Comparison of ENCODE assay signal across 8 mouse cellular contexts in the genomic region with DNA sequence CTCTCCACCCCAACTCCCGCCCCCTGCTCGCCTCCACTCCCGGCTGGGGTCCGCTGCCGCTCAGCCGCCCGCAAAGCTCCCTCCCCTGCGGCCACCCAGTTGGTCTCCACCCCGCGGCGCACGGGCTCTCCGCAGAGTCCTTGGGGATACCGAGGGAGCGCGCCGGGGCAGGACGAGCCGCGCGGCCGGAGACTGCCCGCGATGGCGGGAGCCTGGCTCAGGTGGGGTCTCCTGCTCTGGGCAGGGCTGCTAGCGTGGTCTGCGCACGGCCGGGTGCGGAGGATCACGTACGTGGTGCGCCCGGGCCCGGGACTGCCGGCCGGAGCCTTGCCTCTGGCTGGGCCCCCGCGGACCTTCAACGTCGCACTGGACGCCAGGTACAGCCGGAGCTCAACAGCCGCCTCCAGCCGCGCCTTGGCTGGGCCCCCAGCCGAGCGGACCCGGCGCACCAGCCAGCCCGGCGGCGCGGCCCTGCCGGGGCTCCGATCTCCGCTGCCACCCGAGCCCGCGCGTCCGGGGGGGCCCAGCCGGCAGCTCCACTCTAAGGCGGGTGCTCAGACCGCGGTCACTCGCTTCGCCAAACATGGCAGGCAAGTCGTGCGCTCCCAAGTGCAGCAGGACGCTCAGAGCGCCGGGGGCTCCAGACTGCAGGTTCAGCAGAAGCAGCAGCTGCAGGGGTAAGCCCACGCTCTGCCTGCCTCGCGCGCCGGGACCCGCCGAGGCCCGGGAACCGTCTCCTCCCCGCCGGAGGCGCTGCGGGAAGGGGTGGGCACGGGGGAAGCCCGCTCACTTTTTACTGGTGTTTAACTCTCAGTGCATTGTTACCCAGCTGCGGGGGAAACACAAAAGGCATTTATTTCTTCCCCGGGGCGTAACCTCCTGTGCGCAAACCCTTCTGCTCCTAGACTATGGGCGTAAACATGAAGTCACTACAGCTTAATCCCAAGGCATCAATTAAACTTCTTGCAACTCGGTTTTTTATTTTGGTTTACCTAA. TPM values are rescaled to one million over a fixed set of nuclear protein-coding genes. Genes with fewer than 3 reads are reported as not detected.
A peak's percentile ranks its signal among the peaks of the same experiment; 100 is the strongest.
DNase-seq lines count a peak whose midpoint lies in the region; ATAC-seq and TF ChIP-seq lines count a peak whose summit lies in the region.

No protein-coding gene starts in this region.

- TF ChIP-seq CTCF in lung, postnatal 0 days (IDR thresholded peaks at IDR 0.05): peak; percentile 22; the same call in 1 of the 2 replicates

- ATAC-seq in embryonic facial prominence, embryonic 13.5 days (ENCODE audit: insufficient number of reproducible peaks, insufficient read depth, low FRiP score, low TSS enrichment, low read depth): peak; percentile 78
- peak; percentile 52 for ATAC-seq in heart, embryonic 14.5 days (ENCODE audit: insufficient number of reproducible peaks, insufficient read depth, low FRiP score, low read depth)
- ATAC-seq in lung, postnatal 0 days: peak; percentile 63

- WGBS in embryonic facial prominence, embryonic 13.5 days: under 1% methylated on average over 94 of the region's 94 CpGs
- WGBS in heart, embryonic 14.5 days: under 1% methylated on average over 94 of the region's 94 CpGs
- WGBS in lung, postnatal 0 days: under 1% methylated on average over 80 of the region's 94 CpGs

- DNase-seq in spleen, postnatal 10 days (ENCODE audit: low spot score in 2 of 2): peak; percentile 19 to 29
- DNase-seq in spleen, adult 12 weeks (ENCODE audit: low spot score): no peak
- DNase-seq in kidney, postnatal 14 days: peak; percentile 64
- peak; percentile 32 for DNase-seq in lung, postnatal 0 days (ENCODE audit: low spot score)
- DNase-seq in ovary, postnatal 36 days (ENCODE audit: low spot score): peak; percentile 69
- DNase-seq in urinary bladder, postnatal 4 days (ENCODE audit: low spot score in 2 of 2): peak; percentile 49 to 67

- H3K4me2 ChIP-seq in embryonic facial prominence, embryonic 13.5 days: peak overlapping the region; percentile 77
- H3K4me2 ChIP-seq in heart, embryonic 14.5 days (ENCODE audit: low read length): peak overlapping the region; percentile 96
- peak overlapping the region; percentile 100 for H3K4me2 ChIP-seq in lung, postnatal 0 days (replicated peaks; ENCODE audit: low read depth, low read length)

- H3K36me3 ChIP-seq in embryonic facial prominence, embryonic 13.5 days: 0 out of 2 replicates have a peak, but pooled peaks cover 3% of the 10 kb centered on the region
- H3K36me3 ChIP-seq in heart, embryonic 14.5 days (ENCODE audit: control insufficient read depth, insufficient read depth, low read length): peaks cover 13% of the 10 kb centered on the region
- H3K36me3 ChIP-seq in lung, postnatal 0 days (ENCODE audit: insufficient read depth, low read length): no peaks in the 10 kb centered on the region

- TF ChIP-seq EP300 in lung, postnatal 0 days (IDR thresholded peaks at IDR 0.05): no peak

- peaks cover 17% of the 10 kb centered on the region for H3K4me1 ChIP-seq in embryonic facial prominence, embryonic 13.5 days
- H3K4me1 ChIP-seq in heart, embryonic 14.5 days (ENCODE audit: control insufficient read depth in 2 of 2, insufficient read depth in 2 of 2, low read length in 2 of 2): peaks cover 10 to 33% of the 10 kb centered on the region in 2 experiments
- peaks cover 5% of the 10 kb centered on the region for H3K4me1 ChIP-seq in lung, postnatal 0 days (ENCODE audit: insufficient read depth, low read depth, low read length)

- H3K4me3 ChIP-seq in embryonic facial prominence, embryonic 13.5 days: peak overlapping the region; percentile 91
- peak overlapping the region; percentile 91 to 100 for H3K4me3 ChIP-seq in heart, embryonic 14.5 days (ENCODE audit: control insufficient read depth in 1 of 2, insufficient read depth in 1 of 2, low read depth in 1 of 2, low read length in 2 of 2)
- H3K4me3 ChIP-seq in lung, postnatal 0 days (ENCODE audit: low read depth, low read length): peak overlapping the region; percentile 66

- H3K27me3 ChIP-seq in embryonic facial prominence, embryonic 13.5 days: no peaks in the 10 kb centered on the region
- no peaks in the 10 kb centered on the region for H3K27me3 ChIP-seq in heart, embryonic 14.5 days (ENCODE audit: control insufficient read depth, insufficient read depth, low read length)
- H3K27me3 ChIP-seq in lung, postnatal 0 days (replicated peaks; ENCODE audit: insufficient read depth, low read length): no peaks in the 10 kb centered on the region

- peak overlapping the region; percentile 96 for H3K27ac ChIP-seq in embryonic facial prominence, embryonic 13.5 days
- H3K27ac ChIP-seq in heart, embryonic 14.5 days (replicated peaks in 1 of 2; ENCODE audit: control insufficient read depth in 1 of 2, insufficient read depth in 1 of 2, low read depth in 2 of 2, low read length in 2 of 2): peak overlapping the region; percentile 96
- peak overlapping the region; percentile 54 for H3K27ac ChIP-seq in lung, postnatal 0 days (ENCODE audit: low read length)

- H3K9me3 ChIP-seq in embryonic facial prominence, embryonic 13.5 days: no peaks in the 10 kb centered on the region
- no peaks in the 10 kb centered on the region for H3K9me3 ChIP-seq in heart, embryonic 14.5 days (ENCODE audit: control insufficient read depth, low read length)
- H3K9me3 ChIP-seq in lung, postnatal 0 days (ENCODE audit: low read length): no peaks in the 10 kb centered on the region

- peak overlapping the region; percentile 92 for H3K9ac ChIP-seq in embryonic facial prominence, embryonic 13.5 days
- peak overlapping the region; percentile 96 for H3K9ac ChIP-seq in heart, embryonic 14.5 days (ENCODE audit: low read length)
- peak overlapping the region; percentile 54 for H3K9ac ChIP-seq in lung, postnatal 0 days (replicated peaks; ENCODE audit: low read depth)

RNA-seq across cellular contexts. Expression of a gene that starts 0.6 kb away (rescaled TPM):
- polyA plus RNA-seq in embryonic facial prominence, embryonic 13.5 days (2015; fragmentation: Nextera tagmentation; extraction: Ambion mirVana): 41.3 and 44.8 TPM in 2 replicates
- 36.2 and 38.1 TPM in 2 replicates for polyA plus RNA-seq in heart, embryonic 14.5 days (2014; fragmentation: Nextera tagmentation; extraction: Ambion mirVana)
- 24.0 and 27.1 TPM in 2 replicates for polyA plus RNA-seq in lung, postnatal 0 days (2015; fragmentation: Nextera tagmentation; extraction: Ambion mirVana)
